Mouse (Mus musculus): ENCODE data around the gene Spef1. TPM values are rescaled to one million over a fixed set of nuclear protein-coding genes. Genes with fewer than 3 reads are reported as not detected.

The Spef1 gene
- polyA plus RNA-seq, 1 experiment from 2014 or later, result 9.9 TPM

DNA sequence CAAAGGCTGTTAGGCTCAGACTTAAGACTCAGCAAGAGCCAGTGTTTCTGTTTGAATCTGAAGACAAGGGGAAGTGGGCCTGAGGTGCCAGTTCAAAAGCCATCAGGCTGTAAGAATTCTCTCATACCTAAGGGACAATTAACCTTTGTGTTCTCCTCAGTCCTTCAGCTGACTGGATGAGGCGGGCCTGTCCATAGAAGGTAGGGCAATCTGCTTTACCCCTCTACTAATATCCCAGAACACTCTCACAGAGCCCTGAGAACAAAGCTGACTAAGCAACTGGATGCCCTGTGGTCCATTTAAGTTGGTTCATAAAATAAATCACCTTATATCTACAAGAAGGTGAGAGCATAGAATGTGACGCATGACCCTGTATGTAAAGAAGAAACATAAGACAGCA lies 20.9 kb downstream of the Spef1 start:
- H3K27ac ChIP-seq, result no peak overlapping the region
- no peak for ATAC-seq (ENCODE audit: low FRiP score)
- H3K27me3 ChIP-seq, result peaks cover 10% of the 10 kb centered on the region
- H3K9ac ChIP-seq, result no peak overlapping the region
- H3K4me2 ChIP-seq, result no peak overlapping the region
- H3K9me3 ChIP-seq, result peaks cover 5% of the 10 kb centered on the region; the same call in 1 of the 2 replicates
- peaks cover 5% of the 10 kb centered on the region for H3K4me1 ChIP-seq (replicated peaks)
- no peak overlapping the region for H3K4me3 ChIP-seq
- 95% methylated on average over 2 of the region's 2 CpGs for WGBS
- peaks cover 5% of the 10 kb centered on the region; the same call in 1 of the 2 replicates for H3K36me3 ChIP-seq

DNA sequence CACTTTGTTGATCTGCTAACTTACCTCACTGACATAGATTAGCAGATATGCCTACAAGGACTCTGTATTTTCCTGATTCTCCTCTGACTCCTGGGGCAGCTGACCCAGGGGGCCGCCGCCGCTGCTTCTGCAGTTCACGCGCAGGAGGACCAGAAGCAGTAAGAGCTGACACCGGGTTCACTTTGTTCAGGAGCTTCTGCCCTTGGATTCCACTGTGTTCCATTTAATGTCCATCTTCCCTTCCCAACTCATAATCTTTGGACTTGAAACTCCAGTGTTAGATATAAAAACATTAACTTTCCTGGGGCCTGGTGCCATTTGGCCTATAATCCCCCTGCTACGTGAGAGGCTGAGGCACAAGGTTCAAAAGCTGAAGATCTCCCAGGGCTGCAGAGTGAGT lies 23.2 kb downstream of the Spef1 start:
- ATAC-seq (ENCODE audit: low FRiP score), result no peak
- no peaks in the 10 kb centered on the region for H3K27me3 ChIP-seq
- WGBS, result 75% methylated on average over 7 of the region's 7 CpGs

DNA sequence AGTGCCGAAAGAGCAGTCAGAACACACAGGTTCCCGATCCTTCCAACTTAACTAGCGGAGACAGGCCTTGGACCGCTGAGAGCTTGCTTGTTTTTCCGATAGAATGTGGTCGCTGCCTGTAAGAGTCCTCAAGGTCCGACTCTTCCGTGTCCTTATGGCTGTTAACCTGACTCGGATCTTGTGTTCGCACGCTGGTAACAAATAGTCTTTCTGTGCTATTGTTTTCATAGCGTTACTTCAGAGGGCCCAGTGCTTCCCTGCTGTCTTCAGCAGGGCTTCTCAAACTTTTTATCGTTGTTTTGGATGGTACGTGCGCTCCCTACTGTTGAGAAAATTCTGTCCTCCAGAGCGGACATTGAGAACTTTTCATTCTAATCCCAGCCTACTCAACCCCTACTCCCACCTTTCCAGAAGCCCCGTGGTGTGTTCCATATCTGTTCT lies 26.4 kb downstream of the Spef1 start:
- Histone ChIP-seq H3K4me2 (peak overlapping the region; percentile 94), H3K9ac (peak overlapping the region; percentile 75), H3K27ac (peak overlapping the region; percentile 97), H3K36me3 (0 out of 2 replicates have a peak, but pooled peaks cover under 1% of the 10 kb centered on the region), H3K9me3 (peaks cover 5% of the 10 kb centered on the region; the same call in 1 of the 2 replicates), H3K27me3 (no peaks in the 10 kb centered on the region), H3K4me1 (replicated peaks) (peaks cover 42% of the 10 kb centered on the region), H3K4me3 (peak overlapping the region; percentile 59)
- under 1% methylated on average over 17 of the region's 17 CpGs for WGBS
- ATAC-seq (ENCODE audit: low FRiP score), result no peak

More for the DNA sequence above, 23.2 kb downstream of the Spef1 start:
- peaks cover 5% of the 10 kb centered on the region; the same call in 1 of the 2 replicates for H3K9me3 ChIP-seq
- no peak overlapping the region for H3K4me3 ChIP-seq
- H3K27ac ChIP-seq, result no peak overlapping the region
- H3K9ac ChIP-seq, result no peak overlapping the region
- no peaks in the 10 kb centered on the region for H3K36me3 ChIP-seq
- H3K4me2 ChIP-seq, result no peak overlapping the region
- H3K4me1 ChIP-seq (replicated peaks), result peaks cover 12% of the 10 kb centered on the region

DNA sequence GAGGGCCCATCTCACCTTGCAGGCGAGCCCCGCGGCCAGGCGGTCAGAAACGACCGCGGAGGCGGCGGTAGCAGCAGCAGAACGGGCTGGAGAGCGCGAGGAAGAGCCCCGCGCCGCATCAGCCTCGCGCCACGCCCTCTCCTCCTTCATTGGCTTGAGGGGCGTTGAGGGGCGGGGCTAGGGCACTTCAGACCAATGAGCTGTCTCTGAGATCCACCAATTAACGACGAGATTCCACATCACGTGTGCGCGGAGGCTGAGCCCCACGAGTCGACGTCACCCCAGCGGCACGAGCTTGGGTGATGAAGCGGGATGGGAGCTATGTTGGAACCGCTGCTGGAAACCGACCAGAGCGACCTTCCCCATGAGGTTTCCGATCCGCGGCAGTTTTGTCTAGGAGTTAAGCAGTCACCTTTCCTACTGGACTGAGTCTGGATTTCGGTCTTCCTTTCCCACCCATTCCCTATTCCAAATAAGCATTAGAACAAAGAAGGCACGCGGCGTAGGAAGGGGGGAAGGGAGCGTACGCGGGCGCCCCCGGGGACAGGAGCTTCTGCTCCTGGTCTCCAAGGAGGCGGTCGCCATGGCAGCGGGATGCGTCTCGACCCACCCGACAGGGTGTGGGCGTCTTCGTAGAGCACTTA lies 27.0 kb downstream of the Spef1 start, which contains the start of gene 1700037H04Rik:
Gene 1700037H04Rik, minus strand, starts transcription at position 144 of the 644 bp plus-strand sequence.
- under 1% methylated on average over 54 of the region's 54 CpGs for WGBS
- Histone ChIP-seq H3K9me3 (peaks cover 5% of the 10 kb centered on the region; the same call in 1 of the 2 replicates), H3K9ac (peak within 1 kb of the TSS; percentile 88)

DNA sequence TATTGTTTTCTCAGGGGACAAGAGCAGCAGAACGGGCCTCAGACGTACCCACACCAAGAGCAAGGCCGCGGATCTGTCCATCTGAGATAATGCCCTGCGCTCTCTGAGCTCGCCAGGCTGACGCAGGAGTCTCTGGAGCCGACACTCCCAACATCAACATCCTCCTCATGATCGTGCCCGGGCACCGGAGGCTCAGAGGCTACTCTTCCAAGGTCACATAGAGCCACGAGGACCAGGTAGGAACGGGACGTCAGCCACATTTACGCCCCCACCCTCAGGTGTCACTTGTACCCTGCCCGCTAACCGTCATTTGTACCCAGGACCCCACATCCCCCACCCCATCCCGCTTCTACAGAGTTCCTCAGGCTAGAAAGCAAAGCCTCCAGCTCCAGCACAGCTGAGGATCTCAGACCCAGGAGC lies 27.6 kb downstream of the Spef1 start:
- under 1% methylated on average over 18 of the region's 18 CpGs for WGBS
- Histone ChIP-seq H3K9ac (peak overlapping the region; percentile 88), H3K4me1 (replicated peaks) (peaks cover 42% of the 10 kb centered on the region), H3K36me3 (peaks cover 10% of the 10 kb centered on the region), H3K27ac (peak overlapping the region; percentile 97), H3K27me3 (no peaks in the 10 kb centered on the region), H3K4me2 (peak overlapping the region; percentile 94), H3K4me3 (peak overlapping the region; percentile 59), H3K9me3 (0 out of 2 replicates have a peak, but pooled peaks cover under 1% of the 10 kb centered on the region)
- ATAC-seq (ENCODE audit: low FRiP score), result peak; percentile 77

More for the DNA sequence above, 27.0 kb downstream of the Spef1 start, which contains the start of gene 1700037H04Rik:
- Histone ChIP-seq H3K27me3 (no peaks in the 10 kb centered on the region), H3K27ac (peak within 1 kb of the TSS; percentile 97), H3K4me2 (peak within 1 kb of the TSS; percentile 94), H3K4me1 (replicated peaks) (peaks cover 42% of the 10 kb centered on the region), H3K36me3 (peaks cover 6% of the 10 kb centered on the region; the same call in 1 of the 2 replicates), H3K4me3 (peak within 1 kb of the TSS; percentile 59)
- ATAC-seq (ENCODE audit: low FRiP score), result peak; percentile 97

DNA sequence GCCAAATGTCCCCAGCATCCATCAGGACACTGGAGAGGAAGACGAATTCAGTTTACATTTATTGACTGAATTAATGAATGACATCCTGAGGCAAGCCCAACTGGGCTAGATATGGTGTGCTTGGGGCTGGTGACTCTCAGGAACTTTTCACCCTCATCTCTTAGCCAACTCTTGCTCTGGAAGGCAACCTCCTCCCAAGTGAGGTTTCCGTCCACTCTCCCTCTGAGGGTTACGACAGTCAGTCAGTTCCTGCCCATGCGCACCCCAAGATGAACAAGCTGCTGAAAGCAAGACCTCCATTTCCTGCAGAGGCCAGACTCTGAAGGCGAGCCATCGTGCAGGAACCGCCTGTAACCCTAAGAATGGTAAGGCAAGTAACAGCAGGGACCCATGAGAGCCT lies 30.1 kb downstream of the Spef1 start:
- no peak overlapping the region for H3K4me3 ChIP-seq
- WGBS, result 88% methylated on average over 7 of the region's 7 CpGs
- no peak overlapping the region for H3K27ac ChIP-seq
- no peak overlapping the region for H3K4me2 ChIP-seq
- H3K4me1 ChIP-seq (replicated peaks), result peaks cover 42% of the 10 kb centered on the region
- H3K9me3 ChIP-seq, result no peaks in the 10 kb centered on the region
- ATAC-seq (ENCODE audit: low FRiP score), result no peak
- H3K36me3 ChIP-seq, result peaks cover 26% of the 10 kb centered on the region
- H3K9ac ChIP-seq, result peak overlapping the region; percentile 44; the same call in 1 of the 2 replicates
- no peaks in the 10 kb centered on the region for H3K27me3 ChIP-seq

DNA sequence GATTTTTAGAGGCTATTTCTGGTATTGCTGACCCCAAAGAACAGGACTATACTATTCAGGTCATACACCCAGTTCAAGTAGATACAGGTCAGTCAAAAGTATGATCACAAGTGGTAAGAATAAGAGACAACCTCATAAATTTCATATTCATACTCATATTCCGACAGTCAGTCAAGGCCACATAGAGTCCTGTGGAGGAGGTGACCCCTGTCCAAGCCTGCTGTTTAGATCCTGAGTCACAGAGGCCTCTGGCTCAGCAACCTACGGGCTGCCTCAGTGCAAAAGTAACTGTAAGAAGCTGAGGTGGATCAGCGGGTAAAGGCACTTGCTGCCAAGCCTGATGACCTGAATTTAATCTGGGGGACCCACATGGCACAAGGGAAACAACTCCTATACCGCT lies 33.0 kb downstream of the Spef1 start:
- Histone ChIP-seq H3K4me3 (no peak overlapping the region), H3K4me1 (replicated peaks) (peaks cover 31% of the 10 kb centered on the region), H3K27me3 (no peaks in the 10 kb centered on the region), H3K4me2 (no peak overlapping the region), H3K36me3 (peaks cover 55% of the 10 kb centered on the region), H3K9ac (no peak overlapping the region), H3K27ac (no peak overlapping the region), H3K9me3 (no peaks in the 10 kb centered on the region)
- WGBS, result 90% methylated on average over 4 of the region's 4 CpGs
- ATAC-seq (ENCODE audit: low FRiP score), result no peak

DNA sequence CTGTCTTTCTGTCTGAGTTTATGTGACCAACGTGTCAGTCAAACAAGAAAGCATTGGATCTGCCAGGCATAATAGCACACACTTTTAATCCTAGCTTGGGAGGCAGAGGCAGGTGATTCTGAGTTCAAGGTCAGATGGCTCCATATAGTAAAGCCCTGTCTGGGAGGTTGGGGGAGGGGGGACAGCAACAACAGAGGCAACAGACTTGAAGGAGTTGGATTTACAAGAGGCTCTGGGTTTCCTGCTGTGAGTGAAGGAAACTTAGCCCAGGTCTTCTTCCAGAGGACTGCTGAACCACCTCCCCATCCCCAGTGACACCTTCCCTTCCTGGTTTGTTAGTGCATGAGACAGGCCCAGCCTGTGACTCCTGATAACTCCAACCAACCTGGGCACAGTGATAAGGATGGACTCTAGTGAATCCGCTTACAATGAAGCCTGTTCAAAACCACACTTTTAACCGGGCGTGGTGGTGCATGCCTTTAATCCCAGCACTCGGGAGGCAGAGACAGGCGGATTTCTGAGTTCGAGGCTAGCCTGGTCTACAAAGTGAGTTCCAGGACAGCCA lies 34.8 kb downstream of the Spef1 start:
- Histone ChIP-seq H3K36me3 (peaks cover 73% of the 10 kb centered on the region), H3K9ac (no peak overlapping the region), H3K27me3 (no peaks in the 10 kb centered on the region), H3K4me2 (no peak overlapping the region), H3K27ac (no peak overlapping the region), H3K4me1 (replicated peaks) (peaks cover 13% of the 10 kb centered on the region), H3K9me3 (no peaks in the 10 kb centered on the region), H3K4me3 (no peak overlapping the region)
- WGBS, result 94% methylated on average over 7 of the region's 7 CpGs
- ATAC-seq (ENCODE audit: low FRiP score), result no peak

DNA sequence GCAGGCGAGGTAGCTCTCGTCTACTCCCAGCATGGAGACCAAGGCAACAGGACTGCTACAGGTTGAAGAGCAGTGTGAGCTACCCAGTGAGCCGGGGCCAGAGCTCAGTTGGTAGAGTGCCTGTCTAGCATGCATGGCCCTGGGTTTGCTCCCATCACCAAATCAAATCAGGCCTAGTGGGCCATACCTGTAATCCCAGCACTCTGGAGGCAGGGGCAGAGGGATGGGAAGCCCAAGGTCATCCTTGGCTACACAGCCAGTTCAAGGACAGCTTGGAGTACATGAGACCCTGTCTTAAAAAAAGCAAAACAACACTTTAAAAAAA lies 37.9 kb downstream of the Spef1 start:
- WGBS, result 93% methylated on average over 3 of the region's 3 CpGs
- H3K9ac ChIP-seq, result no peak overlapping the region
- peaks cover 93% of the 10 kb centered on the region for H3K36me3 ChIP-seq

DNA sequence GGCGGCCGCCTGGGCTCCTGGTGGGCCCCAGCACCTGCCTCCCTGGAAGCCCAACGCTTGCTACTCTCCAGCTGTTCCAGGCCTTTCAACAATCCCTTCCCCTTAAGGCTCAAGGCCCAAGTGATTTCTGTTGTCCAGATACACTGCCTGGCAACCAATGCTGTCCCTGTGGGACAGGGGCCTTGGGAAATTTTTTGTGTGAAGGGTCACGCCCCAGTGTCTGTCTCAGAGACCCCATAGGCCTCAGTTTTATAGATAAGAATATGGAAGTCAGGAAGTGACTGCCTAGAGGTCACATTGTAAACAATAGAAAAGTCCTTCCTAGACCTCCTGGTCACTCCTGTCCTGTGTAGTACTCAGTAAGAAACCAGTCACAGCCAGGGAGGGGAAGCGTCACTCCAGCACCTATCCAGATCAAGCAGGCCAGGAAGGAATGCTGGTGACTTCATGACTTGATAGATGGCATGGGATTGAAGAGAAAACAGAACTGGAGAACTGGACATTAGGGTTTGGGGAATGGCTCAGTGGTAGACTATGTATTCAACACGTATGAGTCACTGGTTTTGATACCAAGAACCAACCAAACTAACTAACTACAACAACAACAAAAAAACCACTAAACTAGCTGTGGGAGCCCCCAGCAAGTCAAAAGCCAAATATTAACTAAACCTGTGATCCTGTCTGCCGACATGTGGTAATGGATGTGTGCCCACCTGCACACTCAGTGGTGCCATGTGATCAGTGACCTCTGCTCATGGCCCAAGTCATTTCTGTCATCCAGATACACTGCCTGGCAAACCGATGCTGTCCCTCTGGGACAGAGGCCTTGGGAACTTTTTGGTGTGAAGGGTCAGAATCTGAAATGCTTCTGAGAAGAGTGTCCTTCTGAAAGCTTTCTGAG lies 38.5 kb downstream of the Spef1 start:
- Histone ChIP-seq H3K4me3 (no peak overlapping the region), H3K27me3 (no peaks in the 10 kb centered on the region), H3K4me1 (replicated peaks) (no peaks in the 10 kb centered on the region), H3K4me2 (no peak overlapping the region), H3K36me3 (peaks cover 97% of the 10 kb centered on the region), H3K9me3 (no peaks in the 10 kb centered on the region), H3K9ac (no peak overlapping the region), H3K27ac (no peak overlapping the region)
- WGBS, result 85% methylated on average over 8 of the region's 8 CpGs
- ATAC-seq (ENCODE audit: low FRiP score), result no peak

More for the DNA sequence above, 37.9 kb downstream of the Spef1 start:
- Histone ChIP-seq H3K4me1 (replicated peaks) (no peaks in the 10 kb centered on the region), H3K4me3 (no peak overlapping the region), H3K27me3 (no peaks in the 10 kb centered on the region), H3K4me2 (no peak overlapping the region), H3K27ac (no peak overlapping the region), H3K9me3 (no peaks in the 10 kb centered on the region)
- no peak for ATAC-seq (ENCODE audit: low FRiP score)

DNA sequence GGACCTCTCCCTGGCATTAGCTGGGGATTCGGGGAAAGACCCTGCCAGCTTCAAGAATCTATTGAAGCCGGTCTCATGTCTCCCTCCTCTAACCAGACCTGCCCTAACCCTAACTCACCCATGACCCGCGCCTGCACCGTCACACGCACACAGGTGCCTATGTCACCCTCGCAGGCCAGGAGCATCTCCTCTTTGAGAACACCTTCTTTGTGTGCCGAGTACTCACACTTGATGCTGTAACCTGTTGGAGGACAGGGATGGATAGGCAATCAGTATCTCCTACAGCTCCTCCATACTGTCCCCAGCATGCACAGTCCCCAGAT lies 40.1 kb downstream of the Spef1 start:
- Histone ChIP-seq H3K9me3 (no peaks in the 10 kb centered on the region), H3K9ac (no peak overlapping the region), H3K4me3 (no peak overlapping the region), H3K36me3 (peaks cover 85% of the 10 kb centered on the region), H3K4me2 (no peak overlapping the region), H3K27ac (no peak overlapping the region), H3K4me1 (replicated peaks) (peaks cover 6% of the 10 kb centered on the region; the same call in 1 of the 2 replicates), H3K27me3 (no peaks in the 10 kb centered on the region)
- ATAC-seq (ENCODE audit: low FRiP score), result no peak
- 95% methylated on average over 8 of the region's 8 CpGs for whole genome bisulfite sequencing

Measured in hindbrain, embryonic 13.5 days (tissue).